Mouse (Mus musculus): ENCODE results near the gene Mrps14.

DNA sequence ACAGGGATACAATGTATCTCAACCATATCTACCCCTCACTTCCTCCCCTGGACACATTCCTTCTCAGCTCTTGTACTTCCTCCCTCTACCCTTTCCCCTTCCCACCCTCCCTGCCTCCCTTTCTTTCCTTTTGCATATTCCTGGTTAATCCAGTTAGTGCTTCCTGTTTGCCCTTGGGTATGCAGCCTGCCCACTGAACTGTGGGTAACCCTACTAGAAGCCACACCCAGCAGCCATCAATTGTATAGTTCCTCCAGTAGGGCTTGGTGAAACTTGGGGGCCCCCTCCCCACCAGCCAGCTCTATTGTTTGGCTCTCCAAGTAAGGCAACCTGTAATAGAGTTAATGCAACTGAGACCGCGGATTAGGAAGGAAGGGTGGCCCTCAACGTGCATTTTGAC, 49.4 kb upstream of the Mrps14 start:
- TF ChIP-seq CTCF (IDR thresholded peaks at IDR 0.05; ENCODE audit: extremely low read depth, insufficient read length, insufficient replicate concordance, low read depth, low read length) = no peak
- TF ChIP-seq POLR2A (IDR thresholded peaks at IDR 0.05; ENCODE audit: low read depth, low read length) = no peak
